Mouse (Mus musculus): ENCODE results near the gene Kcnma1. TPM values are rescaled to one million over a fixed set of nuclear protein-coding genes. Genes with fewer than 3 reads are reported as not detected.

The Kcnma1 gene
- polyA plus RNA-seq, 1 experiment from 2014 or later: 2.3 TPM

DNA sequence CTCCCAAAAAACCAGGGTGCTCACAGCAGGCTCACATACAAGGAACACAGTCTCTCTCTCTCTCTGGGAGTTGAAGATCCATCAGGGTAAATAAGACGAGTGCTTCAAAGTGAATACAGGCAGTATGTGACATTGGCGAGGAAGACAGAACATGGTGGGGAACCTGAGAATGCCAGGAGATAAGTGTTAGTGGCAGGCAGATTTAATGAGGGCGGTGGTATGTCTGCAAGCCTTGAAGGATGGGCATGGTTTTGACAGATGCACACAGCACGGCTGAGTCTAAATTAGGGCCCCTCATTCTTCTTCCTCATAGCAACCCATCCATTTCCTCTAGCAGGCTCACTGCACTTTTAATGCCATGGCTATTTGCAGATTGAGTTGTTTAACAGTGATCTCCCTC is 190.0 kb downstream of the Kcnma1 start:
- no peaks in the 10 kb centered on the region for H3K36me3 ChIP-seq
- WGBS: 68% methylated on average over 4 of the region's 4 CpGs
- H3K27ac ChIP-seq: no peak overlapping the region
- H3K4me1 ChIP-seq (replicated peaks): no peaks in the 10 kb centered on the region
- H3K9me3 ChIP-seq: no peaks in the 10 kb centered on the region
- ATAC-seq (ENCODE audit: insufficient number of reproducible peaks, insufficient read depth, low FRiP score, low TSS enrichment, low read depth): no peak
- H3K4me2 ChIP-seq: no peak overlapping the region
- no peak overlapping the region for H3K4me3 ChIP-seq (replicated peaks)
- no peak overlapping the region for H3K9ac ChIP-seq (replicated peaks)
- H3K27me3 ChIP-seq: peaks cover 2% of the 10 kb centered on the region; the same call in 1 of the 2 replicates

GRCm38 (mm10) chr14:23817585-23817984 is 196.7 kb downstream of the Kcnma1 start:
- H3K27ac ChIP-seq: no peak overlapping the region
- 90% methylated on average over 3 of the region's 3 CpGs for WGBS
- no peak overlapping the region for H3K4me3 ChIP-seq (replicated peaks)
- no peaks in the 10 kb centered on the region for H3K36me3 ChIP-seq
- H3K4me2 ChIP-seq: no peak overlapping the region
- no peaks in the 10 kb centered on the region for H3K27me3 ChIP-seq
- no peak overlapping the region for H3K9ac ChIP-seq (replicated peaks)
- H3K4me1 ChIP-seq (replicated peaks): no peaks in the 10 kb centered on the region
- no peak for ATAC-seq (ENCODE audit: insufficient number of reproducible peaks, insufficient read depth, low FRiP score, low TSS enrichment, low read depth)
- H3K9me3 ChIP-seq: no peaks in the 10 kb centered on the region

GRCm38 (mm10) chr14:23810081-23810480 is 204.2 kb downstream of the Kcnma1 start:
- no peak for ATAC-seq (ENCODE audit: insufficient number of reproducible peaks, insufficient read depth, low FRiP score, low TSS enrichment, low read depth)
- Histone ChIP-seq H3K36me3 (no peaks in the 10 kb centered on the region), H3K27ac (no peak overlapping the region), H3K27me3 (0 out of 2 replicates have a peak, but pooled peaks cover 6% of the 10 kb centered on the region), H3K9ac (replicated peaks) (no peak overlapping the region), H3K9me3 (no peaks in the 10 kb centered on the region), H3K4me3 (replicated peaks) (no peak overlapping the region), H3K4me1 (replicated peaks) (peaks cover 10% of the 10 kb centered on the region), H3K4me2 (no peak overlapping the region)
- WGBS: 39% methylated on average over 1 of the region's 1 CpGs

DNA sequence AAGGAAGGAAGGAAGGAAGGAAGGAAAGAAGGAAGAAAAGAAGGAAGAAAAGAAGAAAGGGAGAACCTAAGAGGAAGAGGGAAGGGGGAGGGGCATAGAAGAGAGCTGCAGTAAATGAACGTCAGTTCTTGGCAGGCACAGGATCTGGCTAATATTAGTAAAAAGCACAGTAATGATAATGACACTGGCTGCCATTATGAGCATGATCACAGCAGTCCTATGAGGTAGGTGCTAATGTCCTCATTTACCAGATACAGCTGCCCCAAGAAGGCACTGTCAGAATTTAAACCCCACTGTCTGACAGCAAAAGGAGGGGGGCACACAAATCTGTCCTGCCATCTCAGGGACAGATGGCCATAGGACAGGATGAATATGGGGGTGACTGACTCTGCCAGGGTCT is 205.2 kb downstream of the Kcnma1 start:
- ATAC-seq (ENCODE audit: insufficient number of reproducible peaks, insufficient read depth, low FRiP score, low TSS enrichment, low read depth): no peak
- Histone ChIP-seq H3K4me2 (no peak overlapping the region), H3K27ac (no peak overlapping the region), H3K27me3 (0 out of 2 replicates have a peak, but pooled peaks cover 8% of the 10 kb centered on the region), H3K9me3 (no peaks in the 10 kb centered on the region), H3K4me3 (replicated peaks) (no peak overlapping the region), H3K4me1 (replicated peaks) (peaks cover 10% of the 10 kb centered on the region), H3K9ac (replicated peaks) (no peak overlapping the region), H3K36me3 (no peaks in the 10 kb centered on the region)
- 42% methylated on average over 1 of the region's 1 CpGs for whole genome bisulfite sequencing

DNA sequence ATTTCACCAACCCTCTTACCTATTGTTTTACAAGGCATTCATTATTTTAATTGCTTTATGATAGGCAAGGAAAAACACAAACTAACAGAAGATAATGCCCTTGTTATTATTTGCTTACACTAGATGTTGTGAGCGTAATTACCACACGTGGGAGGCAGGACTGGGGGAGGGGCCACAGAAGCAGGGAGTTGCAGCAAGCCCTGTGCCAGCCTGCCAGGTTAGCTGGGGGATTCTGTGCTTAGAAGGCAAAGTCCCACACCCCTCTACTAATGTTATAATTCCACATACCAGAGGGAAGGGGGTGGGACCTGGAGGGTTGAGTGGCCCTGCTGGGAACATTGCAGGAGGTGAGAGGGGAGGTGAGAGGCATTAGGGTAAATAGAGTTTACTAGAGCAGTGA is 207.9 kb downstream of the Kcnma1 start:
- no peak for ATAC-seq (ENCODE audit: insufficient number of reproducible peaks, insufficient read depth, low FRiP score, low TSS enrichment, low read depth)
- Histone ChIP-seq H3K27ac (no peak overlapping the region), H3K27me3 (peaks cover 13% of the 10 kb centered on the region), H3K9me3 (no peaks in the 10 kb centered on the region), H3K36me3 (no peaks in the 10 kb centered on the region), H3K4me2 (peak overlapping the region; percentile 10; the same call in 1 of the 2 replicates), H3K4me3 (replicated peaks) (no peak overlapping the region), H3K9ac (replicated peaks) (no peak overlapping the region), H3K4me1 (replicated peaks) (peaks cover 10% of the 10 kb centered on the region)
- WGBS: 19% methylated on average over 2 of the region's 2 CpGs

DNA sequence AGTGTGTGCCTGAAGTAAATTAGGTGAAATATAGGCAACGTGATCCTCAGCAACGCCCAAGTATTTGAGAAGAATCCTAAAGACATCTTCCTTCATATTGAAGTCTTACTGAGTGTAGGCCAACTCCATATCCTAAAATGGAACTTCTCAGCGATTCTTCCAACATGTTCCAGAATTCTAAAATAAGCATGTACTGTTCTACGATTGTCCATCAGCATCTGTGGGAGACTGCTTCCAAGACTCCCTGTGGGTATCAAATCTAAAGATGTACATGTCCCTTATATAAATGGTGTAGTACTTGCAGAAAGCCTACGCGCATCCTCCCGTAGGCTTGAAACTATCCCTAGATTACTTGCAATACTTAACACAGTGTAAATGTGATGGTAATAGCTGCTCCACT is 217.4 kb downstream of the Kcnma1 start:
- Histone ChIP-seq H3K9me3 (no peaks in the 10 kb centered on the region), H3K4me1 (replicated peaks) (peaks cover 10% of the 10 kb centered on the region; the same call in 1 of the 2 replicates), H3K9ac (replicated peaks) (no peak overlapping the region), H3K27me3 (peaks cover 22% of the 10 kb centered on the region), H3K36me3 (no peaks in the 10 kb centered on the region), H3K4me3 (replicated peaks) (no peak overlapping the region), H3K4me2 (no peak overlapping the region), H3K27ac (no peak overlapping the region)
- no peak for ATAC-seq (ENCODE audit: insufficient number of reproducible peaks, insufficient read depth, low FRiP score, low TSS enrichment, low read depth)
- WGBS: 93% methylated on average over 7 of the region's 7 CpGs

DNA sequence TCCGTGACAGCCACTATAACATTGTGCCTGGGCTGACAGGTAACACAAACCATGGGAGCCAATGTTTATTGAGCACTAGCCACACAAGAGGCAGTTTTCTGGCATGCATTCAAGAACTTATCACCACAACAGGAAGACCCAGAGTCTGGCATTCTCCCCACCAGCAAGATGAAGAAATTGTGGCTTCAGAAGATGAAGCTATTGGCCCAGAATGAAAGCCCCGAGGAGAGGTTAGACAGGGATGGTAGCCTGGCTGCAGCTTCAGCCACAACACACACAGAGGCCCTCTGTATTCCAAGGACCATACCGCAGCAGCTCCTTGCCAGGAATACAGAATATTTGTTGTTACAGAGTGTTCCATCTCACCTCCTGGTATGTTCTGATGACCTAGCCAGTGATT is 221.6 kb downstream of the Kcnma1 start:
- peaks cover 26% of the 10 kb centered on the region for H3K27me3 ChIP-seq
- no peak for ATAC-seq (ENCODE audit: insufficient number of reproducible peaks, insufficient read depth, low FRiP score, low TSS enrichment, low read depth)
- no peaks in the 10 kb centered on the region for H3K9me3 ChIP-seq
- WGBS: 63% methylated on average over 3 of the region's 3 CpGs
- no peak overlapping the region for H3K4me3 ChIP-seq (replicated peaks)
- H3K36me3 ChIP-seq: no peaks in the 10 kb centered on the region
- no peak overlapping the region for H3K9ac ChIP-seq (replicated peaks)
- 0 out of 2 replicates have a peak overlapping the region, but pooled peaks have one; percentile 17 for H3K27ac ChIP-seq
- H3K4me2 ChIP-seq: no peak overlapping the region
- H3K4me1 ChIP-seq (replicated peaks): peaks cover 12% of the 10 kb centered on the region; the same call in 1 of the 2 replicates

DNA sequence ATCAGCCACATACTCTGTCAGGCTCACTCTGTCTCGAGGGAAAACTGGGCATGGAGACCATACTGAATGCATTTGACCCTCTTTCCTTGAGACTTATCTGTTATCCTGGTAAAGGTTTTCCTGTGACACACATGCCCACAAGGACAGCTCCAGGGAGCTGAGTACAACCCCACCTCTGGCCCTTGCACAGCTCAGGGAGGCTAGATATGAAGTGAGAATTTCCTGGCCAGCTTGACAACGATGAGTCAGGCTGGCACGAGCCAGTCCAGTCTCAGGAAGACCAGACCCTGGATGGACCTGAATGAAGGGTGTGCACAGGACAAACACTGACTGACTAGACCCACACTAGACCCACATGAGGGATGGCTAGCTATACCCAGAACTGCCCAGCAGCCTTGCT is 222.2 kb downstream of the Kcnma1 start:
- Histone ChIP-seq H3K4me3 (replicated peaks) (no peak overlapping the region), H3K9ac (replicated peaks) (no peak overlapping the region), H3K4me2 (no peak overlapping the region), H3K27me3 (peaks cover 26% of the 10 kb centered on the region), H3K9me3 (no peaks in the 10 kb centered on the region), H3K36me3 (no peaks in the 10 kb centered on the region), H3K27ac (no peak overlapping the region), H3K4me1 (replicated peaks) (peaks cover 15% of the 10 kb centered on the region; the same call in 1 of the 2 replicates)
- ATAC-seq (ENCODE audit: insufficient number of reproducible peaks, insufficient read depth, low FRiP score, low TSS enrichment, low read depth): no peak
- WGBS: 70% methylated on average over 3 of the region's 3 CpGs

GRCm38 (mm10) chr14:23791261-23791691 is 223.0 kb downstream of the Kcnma1 start:
- Histone ChIP-seq H3K9me3 (no peaks in the 10 kb centered on the region), H3K4me2 (no peak overlapping the region), H3K36me3 (no peaks in the 10 kb centered on the region), H3K27me3 (peaks cover 26% of the 10 kb centered on the region), H3K9ac (replicated peaks) (no peak overlapping the region), H3K4me3 (replicated peaks) (no peak overlapping the region), H3K4me1 (replicated peaks) (peaks cover 21% of the 10 kb centered on the region), H3K27ac (no peak overlapping the region)
- ATAC-seq (ENCODE audit: insufficient number of reproducible peaks, insufficient read depth, low FRiP score, low TSS enrichment, low read depth): no peak
- WGBS: 38% methylated on average over 13 of the region's 13 CpGs

DNA sequence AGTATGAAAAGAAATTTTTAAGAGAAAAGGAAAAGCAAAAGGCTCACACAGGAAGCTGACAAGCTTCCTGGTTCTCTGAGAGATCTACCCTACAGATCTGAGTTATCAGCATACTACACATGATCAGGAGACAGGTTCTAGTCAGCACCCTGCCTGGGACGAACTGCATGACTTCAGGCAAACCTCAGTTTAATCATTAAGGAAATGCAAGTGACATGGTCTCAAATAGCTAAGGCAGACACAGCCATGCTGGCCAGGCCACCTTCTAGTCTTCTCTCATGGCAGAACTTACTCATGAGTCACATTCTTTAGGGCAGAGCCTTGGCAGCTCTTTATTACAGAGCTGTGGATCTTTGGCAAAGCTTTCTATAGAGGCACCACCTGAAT is 227.6 kb downstream of the Kcnma1 start:
- WGBS: 48% methylated on average over 1 of the region's 1 CpGs
- H3K4me1 ChIP-seq (replicated peaks): peaks cover 19% of the 10 kb centered on the region
- H3K36me3 ChIP-seq: no peaks in the 10 kb centered on the region
- no peak overlapping the region for H3K9ac ChIP-seq (replicated peaks)
- H3K27me3 ChIP-seq: peaks cover 14% of the 10 kb centered on the region
- ATAC-seq (ENCODE audit: insufficient number of reproducible peaks, insufficient read depth, low FRiP score, low TSS enrichment, low read depth): no peak
- H3K27ac ChIP-seq: no peak overlapping the region
- no peaks in the 10 kb centered on the region for H3K9me3 ChIP-seq
- H3K4me3 ChIP-seq (replicated peaks): no peak overlapping the region
- H3K4me2 ChIP-seq: peak overlapping the region; percentile 7; the same call in 1 of the 2 replicates

DNA sequence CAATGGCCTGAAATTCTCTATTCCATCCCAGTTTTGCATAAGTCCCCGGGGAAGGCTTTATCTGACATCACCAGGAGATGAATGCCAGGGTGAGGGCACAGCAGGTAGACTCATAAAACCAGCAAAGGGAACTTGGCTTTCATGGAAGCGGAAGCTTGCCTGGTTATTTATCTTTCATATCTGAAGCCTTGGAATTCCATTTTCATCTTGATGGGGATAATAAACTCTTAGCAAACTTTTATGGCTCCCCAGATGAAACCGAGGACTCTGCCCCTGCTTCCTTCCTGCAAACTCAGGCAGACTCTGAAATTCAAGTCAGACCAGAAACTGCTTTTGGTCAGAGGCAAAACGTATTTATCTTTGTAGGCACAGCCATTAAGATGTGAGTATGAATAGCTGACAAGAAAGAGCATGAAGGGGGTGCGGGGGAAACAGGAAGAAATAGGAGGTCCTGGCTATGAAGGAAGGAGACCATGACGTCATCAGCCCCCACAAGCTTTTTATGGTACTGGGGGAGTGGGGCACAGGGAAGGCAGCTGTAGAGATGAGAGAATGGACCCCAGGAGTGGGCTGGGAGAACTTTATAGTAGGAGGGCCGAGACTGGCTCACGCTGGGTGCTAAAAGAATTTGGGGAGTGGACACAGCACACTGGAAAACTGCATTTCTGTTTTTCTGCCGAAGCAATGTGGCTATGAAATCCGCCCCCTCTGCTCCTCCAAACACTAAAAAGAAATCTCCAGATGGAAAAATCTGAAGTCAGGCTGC is 228.2 kb downstream of the Kcnma1 start:
- H3K9me3 ChIP-seq: no peaks in the 10 kb centered on the region
- H3K27ac ChIP-seq: no peak overlapping the region
- H3K4me1 ChIP-seq (replicated peaks): peaks cover 19% of the 10 kb centered on the region
- ATAC-seq (ENCODE audit: insufficient number of reproducible peaks, insufficient read depth, low FRiP score, low TSS enrichment, low read depth): no peak
- H3K36me3 ChIP-seq: no peaks in the 10 kb centered on the region
- no peak overlapping the region for H3K9ac ChIP-seq (replicated peaks)
- 40% methylated on average over 10 of the region's 10 CpGs for WGBS
- no peak overlapping the region for H3K4me3 ChIP-seq (replicated peaks)
- H3K27me3 ChIP-seq: peaks cover 14% of the 10 kb centered on the region
- H3K4me2 ChIP-seq: peak overlapping the region; percentile 7

All from limb, embryonic 12.5 days (tissue).